Mouse (Mus musculus) fat pad, adult 2 months (tissue): ENCODE measurements around the gene Fancd2os.

Experiments
- DNase-seq: peaks from one replicate; pipeline ENCODE4 v3.0.0-alpha.2; 2011; ENCODE audit warnings: low read depth, low spot score; ENCODE audit errors: extremely low read depth

Fancd2os gene

GRCm38 (mm10) chr6:113608871-113609270, 8.4 kb upstream of the Fancd2os start:
- no peak for DNase-seq

GRCm38 (mm10) chr6:113605224-113605545, 4.7 kb upstream of the Fancd2os start:
- DNase-seq, result no peak

- DNase-seq, result no peak
These were observed 4.1 kb upstream of the Fancd2os start, which contains the start of gene Brk1 for GRCm38 (mm10) chr6:113604432-113605223. Gene Brk1, plus strand, starts transcription at chr6:113604772.

DNA sequence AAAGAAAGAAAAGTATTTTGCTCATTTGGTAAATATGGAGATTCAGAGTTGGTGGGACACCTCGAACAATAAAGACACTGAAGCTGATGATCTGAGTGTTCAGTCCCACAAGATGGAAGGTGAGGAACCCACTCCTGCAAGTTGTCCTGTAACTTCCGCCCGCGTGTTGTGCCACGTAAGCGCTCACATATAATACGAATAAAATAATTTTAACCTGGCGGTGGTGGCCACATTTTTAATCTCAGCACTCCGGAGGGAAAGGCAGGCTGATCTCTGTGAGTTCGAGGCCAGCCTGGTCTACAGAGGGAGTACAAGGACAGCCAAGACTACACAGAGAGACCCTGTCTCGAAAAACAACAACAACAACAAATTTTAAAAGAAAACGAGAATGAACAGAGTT, 3.5 kb upstream of the Fancd2os start:
- DNase-seq, result no peak

GRCm38 (mm10) chr6:113602821-113603220, 2.3 kb upstream of the Fancd2os start:
- no peak for DNase-seq

GRCm38 (mm10) chr6:113599833-113600232, 682 bp downstream of the Fancd2os start:
- no peak for DNase-seq

GRCm38 (mm10) chr6:113597945-113598344, 2.6 kb downstream of the Fancd2os start:
- DNase-seq, result no peak

GRCm38 (mm10) chr6:113592637-113593036, 7.9 kb downstream of the Fancd2os start:
- DNase-seq, result no peak

- no peak for DNase-seq
These were observed 13.9 kb downstream of the Fancd2os start for GRCm38 (mm10) chr6:113586466-113587183.

DNA sequence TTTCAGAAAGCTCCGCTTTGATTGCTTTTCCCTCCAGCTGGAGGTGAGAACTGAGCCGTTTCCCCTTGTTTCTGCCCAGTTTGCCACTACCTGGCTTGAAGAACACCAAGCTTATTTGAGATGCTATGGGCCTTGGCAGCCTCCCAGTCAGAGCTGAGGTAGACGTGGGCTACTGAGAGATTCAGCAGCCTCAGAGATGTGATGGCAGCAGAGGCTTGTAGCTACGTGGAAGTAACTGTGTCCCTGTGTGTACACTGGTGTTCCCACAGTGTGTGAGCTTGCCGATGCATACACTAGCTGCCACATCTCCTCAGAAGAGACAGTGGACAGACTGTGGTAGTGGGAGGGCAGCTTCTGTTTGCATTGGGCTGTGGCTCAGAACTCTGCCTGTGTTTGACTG, 15.4 kb downstream of the Fancd2os start:
- no peak for DNase-seq

DNA sequence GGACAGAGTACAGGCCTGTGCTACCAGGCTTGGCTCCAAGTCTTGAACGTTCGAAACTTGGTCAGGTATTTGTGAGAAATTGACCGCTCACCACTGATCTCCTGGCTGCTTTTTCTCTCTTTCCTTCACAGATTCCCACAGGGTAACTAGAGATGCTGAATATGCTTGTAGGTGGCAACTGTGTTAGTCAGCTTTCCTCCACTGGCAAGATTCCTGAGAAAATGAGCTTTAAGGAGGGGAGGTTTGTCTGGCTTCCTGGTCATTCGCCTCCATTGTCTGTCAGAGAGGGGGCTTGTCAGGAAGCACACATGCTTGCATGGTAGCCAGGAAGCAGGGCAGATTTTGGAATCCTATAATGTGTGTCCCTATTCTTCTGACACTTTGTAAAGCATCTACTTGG, 17.5 kb downstream of the Fancd2os start:
- no peak for DNase-seq

GRCm38 (mm10) chr6:113579306-113579705, 21.2 kb downstream of the Fancd2os start:
- DNase-seq, result no peak

DNA sequence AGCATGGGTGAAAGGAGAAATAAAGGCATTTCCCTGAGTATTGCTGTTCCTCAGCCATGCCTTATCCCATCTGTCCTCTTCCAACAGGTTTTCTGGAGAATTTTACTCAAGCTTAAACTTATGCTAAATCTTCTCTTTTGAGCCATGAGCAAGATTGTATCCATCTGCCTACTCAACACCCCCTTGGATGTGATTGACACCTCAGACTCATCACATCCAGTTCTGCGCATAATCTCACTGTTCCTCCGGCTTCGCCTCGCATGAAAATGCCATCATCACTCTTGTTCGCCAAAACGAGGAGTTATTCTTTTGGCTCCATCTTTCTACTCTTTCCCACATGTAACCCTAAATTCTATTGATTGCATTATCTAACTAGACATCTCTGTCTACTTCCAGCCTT, 24.5 kb downstream of the Fancd2os start:
- no peak for DNase-seq

DNA sequence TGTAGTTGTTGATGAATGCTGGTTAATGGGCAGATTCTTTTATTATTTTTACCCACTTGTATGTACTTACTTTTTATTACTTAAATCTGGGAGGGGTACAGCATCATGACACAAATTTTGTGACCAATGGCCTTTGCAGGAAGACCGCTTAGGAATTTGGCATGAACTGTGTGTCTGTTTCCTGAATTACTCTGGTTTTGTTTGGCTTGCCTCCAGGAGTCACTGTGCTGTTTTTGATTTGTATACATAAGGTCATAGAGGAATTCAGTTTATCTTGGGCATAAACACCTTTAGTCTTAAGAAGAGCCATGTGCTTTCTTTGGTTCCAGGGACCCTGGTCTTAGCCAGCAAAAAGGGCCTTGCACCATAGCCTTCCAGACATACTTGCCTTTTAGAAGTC, 36.0 kb downstream of the Fancd2os start:
- no peak for DNase-seq

GRCm38 (mm10) chr6:113559736-113560135, 40.8 kb downstream of the Fancd2os start:
- DNase-seq, result no peak
